Mouse (Mus musculus): ENCODE results near the gene Spc24. TPM values are rescaled to one million over a fixed set of nuclear protein-coding genes. Genes with fewer than 3 reads are reported as not detected.
A peak's percentile ranks its signal among the peaks of the same experiment; 100 is the strongest.

Gene Spc24
- 127 and 169 TPM in 2 replicates for total RNA-seq (2012; rRNA removed)

GRCm38 (mm10) chr9:21760155-21761088 is at the start of gene Spc24:
Spc24 (minus strand) TSS chr9:21760303.
- in situ Hi-C loops (cut with MboI; ENCODE audit: low sequenced_read_pairs in 2 of 2, unreplicated experiment in 2 of 2): no loop called here
- Histone ChIP-seq H3K4me3 (ENCODE audit: insufficient read depth in 1 of 2, low read depth in 1 of 2, low read length in 2 of 2, poor library complexity in 1 of 2, severe bottlenecking in 1 of 2) (peak within 1 kb of the TSS; percentile 89 to 93), H3K36me3 (ENCODE audit: control insufficient read depth, insufficient read depth, low read length, poor library complexity, severe bottlenecking) (peaks cover 15% of the 10 kb centered on the region), H3K4me1 (ENCODE audit: control insufficient read depth in 2 of 2, insufficient read depth in 2 of 2, low read length in 2 of 2, poor library complexity in 1 of 2) (peaks cover 7 to 19% of the 10 kb centered on the region in 2 experiments), H3K27ac (ENCODE audit: insufficient read depth, low read depth, low read length, poor library complexity, severe bottlenecking) (peak within 1 kb of the TSS; percentile 59), H3K9me3 (ENCODE audit: control insufficient read depth, insufficient read depth, low read depth, low read length) (no peaks in the 10 kb centered on the region), H3K9ac (ENCODE audit: insufficient read depth, low read depth, low read length, poor library complexity, severe bottlenecking) (peak within 1 kb of the TSS; percentile 93)
- TF ChIP-seq ZC3H11A (IDR thresholded peaks at IDR 0.05; ENCODE audit: borderline replicate concordance, low read depth, low read length): no peak
- peak; percentile 86 for TF ChIP-seq CHD2 (IDR thresholded peaks at IDR 0.05; ENCODE audit: low read depth, low read length)
- peak; percentile 98 for DNase-seq (ENCODE audit: low read depth, low spot score)

GRCm38 (mm10) chr9:21808561-21808960 is 48.5 kb upstream of the Spc24 start:
- peaks cover 37% of the 10 kb centered on the region for H3K36me3 ChIP-seq (ENCODE audit: control insufficient read depth, insufficient read depth, low read length, poor library complexity, severe bottlenecking)

GRCm38 (mm10) chr9:21806976-21807375 is 46.9 kb upstream of the Spc24 start:
- no peak overlapping the region for H3K9ac ChIP-seq (ENCODE audit: insufficient read depth, low read depth, low read length, poor library complexity, severe bottlenecking)
- H3K27ac ChIP-seq (ENCODE audit: insufficient read depth, low read depth, low read length, poor library complexity, severe bottlenecking): no peak overlapping the region
- TF ChIP-seq HCFC1 (IDR thresholded peaks at IDR 0.05; ENCODE audit: borderline replicate concordance, insufficient read depth, low read length): no peak
- no peak for TF ChIP-seq ZC3H11A (IDR thresholded peaks at IDR 0.05; ENCODE audit: borderline replicate concordance, low read depth, low read length)
- TF ChIP-seq CHD2 (IDR thresholded peaks at IDR 0.05; ENCODE audit: low read depth, low read length): no peak
- no peak for TF ChIP-seq MAFK (IDR thresholded peaks at IDR 0.05; ENCODE audit: insufficient read depth, low read depth, low read length)
- no peak for TF ChIP-seq ZNF384 (IDR thresholded peaks at IDR 0.05; ENCODE audit: low read depth, low read length)
- peaks cover 36% of the 10 kb centered on the region for H3K36me3 ChIP-seq (ENCODE audit: control insufficient read depth, insufficient read depth, low read length, poor library complexity, severe bottlenecking)
- H3K4me3 ChIP-seq (ENCODE audit: insufficient read depth in 1 of 2, low read depth in 1 of 2, low read length in 2 of 2, poor library complexity in 1 of 2, severe bottlenecking in 1 of 2): no peak overlapping the region
- no peak for DNase-seq (ENCODE audit: low read depth, low spot score)
- in situ Hi-C loops (cut with MboI; ENCODE audit: low sequenced_read_pairs in 2 of 2, unreplicated experiment in 2 of 2): no loop called here
- H3K9me3 ChIP-seq (ENCODE audit: control insufficient read depth, insufficient read depth, low read depth, low read length): no peaks in the 10 kb centered on the region
- peaks cover 0 to 12% of the 10 kb centered on the region in 2 experiments; a peak in 2 of 4 replicates for H3K4me1 ChIP-seq (ENCODE audit: control insufficient read depth in 2 of 2, insufficient read depth in 2 of 2, low read length in 2 of 2, poor library complexity in 1 of 2)

More at GRCm38 (mm10) chr9:21808561-21808960, 48.5 kb upstream of the Spc24 start:
- no peak overlapping the region for H3K9ac ChIP-seq (ENCODE audit: insufficient read depth, low read depth, low read length, poor library complexity, severe bottlenecking)
- TF ChIP-seq HCFC1 (IDR thresholded peaks at IDR 0.05; ENCODE audit: borderline replicate concordance, insufficient read depth, low read length) (no peak), CHD2 (IDR thresholded peaks at IDR 0.05; ENCODE audit: low read depth, low read length) (no peak), MAFK (IDR thresholded peaks at IDR 0.05; ENCODE audit: insufficient read depth, low read depth, low read length) (no peak), ZNF384 (IDR thresholded peaks at IDR 0.05; ENCODE audit: low read depth, low read length) (no peak), ZC3H11A (IDR thresholded peaks at IDR 0.05; ENCODE audit: borderline replicate concordance, low read depth, low read length) (no peak)
- peaks cover 0 to 12% of the 10 kb centered on the region in 2 experiments; a peak in 2 of 4 replicates for H3K4me1 ChIP-seq (ENCODE audit: control insufficient read depth in 2 of 2, insufficient read depth in 2 of 2, low read length in 2 of 2, poor library complexity in 1 of 2)
- H3K4me3 ChIP-seq (ENCODE audit: insufficient read depth in 1 of 2, low read depth in 1 of 2, low read length in 2 of 2, poor library complexity in 1 of 2, severe bottlenecking in 1 of 2): no peak overlapping the region
- DNase-seq (ENCODE audit: low read depth, low spot score): no peak
- H3K9me3 ChIP-seq (ENCODE audit: control insufficient read depth, insufficient read depth, low read depth, low read length): no peaks in the 10 kb centered on the region
- no peak overlapping the region for H3K27ac ChIP-seq (ENCODE audit: insufficient read depth, low read depth, low read length, poor library complexity, severe bottlenecking)
- in situ Hi-C loops (cut with MboI; ENCODE audit: low sequenced_read_pairs in 2 of 2, unreplicated experiment in 2 of 2): no loop called here

GRCm38 (mm10) chr9:21806363-21806762 is 46.3 kb upstream of the Spc24 start:
- no peak for TF ChIP-seq ZC3H11A (IDR thresholded peaks at IDR 0.05; ENCODE audit: borderline replicate concordance, low read depth, low read length)
- TF ChIP-seq ZNF384 (IDR thresholded peaks at IDR 0.05; ENCODE audit: low read depth, low read length): no peak
- no peak for TF ChIP-seq CHD2 (IDR thresholded peaks at IDR 0.05; ENCODE audit: low read depth, low read length)
- TF ChIP-seq MAFK (IDR thresholded peaks at IDR 0.05; ENCODE audit: insufficient read depth, low read depth, low read length): no peak
- no peak for TF ChIP-seq HCFC1 (IDR thresholded peaks at IDR 0.05; ENCODE audit: borderline replicate concordance, insufficient read depth, low read length)

More at GRCm38 (mm10) chr9:21806363-21806762, 46.3 kb upstream of the Spc24 start:
- Histone ChIP-seq H3K4me1 (ENCODE audit: control insufficient read depth in 2 of 2, insufficient read depth in 2 of 2, low read length in 2 of 2, poor library complexity in 1 of 2) (peaks cover 0 to 12% of the 10 kb centered on the region in 2 experiments; a peak in 2 of 4 replicates), H3K9me3 (ENCODE audit: control insufficient read depth, insufficient read depth, low read depth, low read length) (no peaks in the 10 kb centered on the region), H3K36me3 (ENCODE audit: control insufficient read depth, insufficient read depth, low read length, poor library complexity, severe bottlenecking) (peaks cover 38% of the 10 kb centered on the region), H3K4me3 (ENCODE audit: insufficient read depth in 1 of 2, low read depth in 1 of 2, low read length in 2 of 2, poor library complexity in 1 of 2, severe bottlenecking in 1 of 2) (no peak overlapping the region), H3K9ac (ENCODE audit: insufficient read depth, low read depth, low read length, poor library complexity, severe bottlenecking) (no peak overlapping the region), H3K27ac (ENCODE audit: insufficient read depth, low read depth, low read length, poor library complexity, severe bottlenecking) (no peak overlapping the region)
- no peak for DNase-seq (ENCODE audit: low read depth, low spot score)
- in situ Hi-C loops (cut with MboI; ENCODE audit: low sequenced_read_pairs in 2 of 2, unreplicated experiment in 2 of 2): no loop called here

Measured in ES-E14 (cell line).